In genomic region chr8:115375361-115376047, GRCm38 (mm10) we compare ENCODE assay signal across 8 mouse cellular contexts.
A peak's percentile ranks its signal among the peaks of the same experiment; 100 is the strongest.
DNase-seq lines count a peak whose midpoint lies in the region; ATAC-seq and TF ChIP-seq lines count a peak whose summit lies in the region.

No protein-coding gene starts in this region.

- TF ChIP-seq CTCF in Patski (IDR thresholded peaks at IDR 0.05): no peak

- no peak for ATAC-seq in hindbrain, embryonic 14.5 days (ENCODE audit: low FRiP score)
- ATAC-seq in hindbrain, embryonic 16.5 days: no peak
- no peak for ATAC-seq in Patski
- ATAC-seq in megakaryocyte, adult 5-6 weeks (ENCODE audit: poor library complexity, severe bottlenecking): no peak

- in situ Hi-C loops in Patski (cut with MboI; ENCODE audit: low pct_unique_long_range_greater_than_20kb): no loop called here

- no peak overlapping the region for H3K4me2 ChIP-seq in hindbrain, embryonic 14.5 days (replicated peaks)
- H3K4me2 ChIP-seq in hindbrain, embryonic 16.5 days (ENCODE audit: low read length): no peak overlapping the region

- H3K27me3 ChIP-seq in hindbrain, embryonic 14.5 days (ENCODE audit: control insufficient read depth, insufficient read depth, low read length): no peaks in the 10 kb centered on the region
- no peaks in the 10 kb centered on the region for H3K27me3 ChIP-seq in hindbrain, embryonic 16.5 days (replicated peaks; ENCODE audit: control insufficient read depth, insufficient read depth, low read length)
- no peaks in the 10 kb centered on the region for H3K27me3 ChIP-seq in Patski

- no peaks in the 10 kb centered on the region for H3K36me3 ChIP-seq in hindbrain, embryonic 14.5 days (replicated peaks; ENCODE audit: control insufficient read depth, insufficient read depth)
- no peaks in the 10 kb centered on the region for H3K36me3 ChIP-seq in hindbrain, embryonic 16.5 days (ENCODE audit: control insufficient read depth, insufficient read depth, low read length)

- H3K4me1 ChIP-seq in hindbrain, embryonic 14.5 days (replicated peaks; ENCODE audit: control insufficient read depth, insufficient read depth, low read length): peaks cover 12% of the 10 kb centered on the region
- peaks cover 8% of the 10 kb centered on the region for H3K4me1 ChIP-seq in hindbrain, embryonic 16.5 days (ENCODE audit: control insufficient read depth, insufficient read depth, low read depth, low read length)

- no peak overlapping the region for H3K27ac ChIP-seq in hindbrain, embryonic 14.5 days
- H3K27ac ChIP-seq in hindbrain, embryonic 16.5 days (ENCODE audit: low read depth, low read length): no peak overlapping the region

- WGBS in hindbrain, embryonic 14.5 days: 57% methylated on average over 8 of the region's 8 CpGs
- WGBS in hindbrain, embryonic 16.5 days: 48% methylated on average over 8 of the region's 8 CpGs

- no peaks in the 10 kb centered on the region for H3K9me3 ChIP-seq in hindbrain, embryonic 14.5 days (ENCODE audit: control insufficient read depth, low read length)
- no peaks in the 10 kb centered on the region for H3K9me3 ChIP-seq in hindbrain, embryonic 16.5 days (ENCODE audit: control insufficient read depth, low read length)

- DNase-seq in hindbrain, embryonic 14.5 days (ENCODE audit: low spot score): peak; percentile 58
- DNase-seq in Patski (ENCODE audit: low read depth, low spot score): peak; percentile 3
- peak; percentile 73 for DNase-seq in cerebellum, adult 9-11 months
- peak; percentile 9 to 22 for DNase-seq in layer of hippocampus, adult 8-10 months (ENCODE audit: low spot score in 2 of 2)
- no peak for DNase-seq in B cell, adult 2 months
- no peak for DNase-seq in frontal cortex, postnatal 10 days (ENCODE audit: low spot score in 2 of 2)

- POLR2A ChIA-PET in Patski (lab: Charles Lee): interaction anchor here (0.6 kb wide), 1 partner anchor 17 kb away, joined by 3 read pairs; no protein-coding TSS in a partner anchor

- H3K9ac ChIP-seq in hindbrain, embryonic 14.5 days: no peak overlapping the region
- no peak overlapping the region for H3K9ac ChIP-seq in hindbrain, embryonic 16.5 days (ENCODE audit: low read depth, low read length)

- no peak overlapping the region for H3K4me3 ChIP-seq in hindbrain, embryonic 14.5 days (replicated peaks; ENCODE audit: low read length)
- no peak overlapping the region for H3K4me3 ChIP-seq in hindbrain, embryonic 16.5 days (ENCODE audit: low read length)

- CTCF ChIA-PET in Patski (lab: Charles Lee): interaction anchor here (1.0 kb wide), 1 partner anchor 9 kb away, joined by 4 read pairs; no protein-coding TSS in a partner anchor

Comparison
In these comparisons a context has a peak if more than half of its experiments do, and no peak if none do; other contexts are left out.
1. DNase-seq: peak in hindbrain, embryonic 14.5 days (single experiment), Patski (single experiment), cerebellum, adult 9-11 months (single experiment) and layer of hippocampus, adult 8-10 months (2 of 2); none in B cell, adult 2 months (0 of 2) and frontal cortex, postnatal 10 days (0 of 2).